Mouse (Mus musculus) cerebellum, adult 2 months (tissue): ENCODE measurements around the gene D930020B18Rik. TPM values are rescaled to one million over a fixed set of nuclear protein-coding genes. Genes with fewer than 3 reads are reported as not detected.
A peak's percentile ranks its signal among the peaks of the same experiment; 100 is the strongest.

Source experiments
- DNase-seq, 2 experiments: peaks; one replicate each; pipeline ENCODE4 v3.0.0; 2021
- H3K27ac ChIP-seq: fragments of 200-500 bp; 2 replicates; pipeline ENCODE4 v1.5.1; 2012; ENCODE audit warnings: low read length, control low read depth, inconsistent platforms; ENCODE audit not compliant: insufficient read depth
- H3K27me3 ChIP-seq: fragments of 200-500 bp; 2 replicates; pipeline ENCODE4 v1.6.1; 2012; ENCODE audit warnings: inconsistent platforms, mild to moderate bottlenecking, low read length, moderate library complexity; ENCODE audit not compliant: control insufficient read depth, insufficient read depth
- H3K4me1 ChIP-seq: fragments of 200-500 bp; 2 replicates; pipeline ENCODE4 v1.6.1; 2011; ENCODE audit warnings: low read length; ENCODE audit not compliant: control insufficient read depth, insufficient read depth
- H3K4me3 ChIP-seq: fragments of 200-500 bp; replicated peaks from 2 replicates; pipeline ENCODE3; 2011; ENCODE audit warnings: mild to moderate bottlenecking, low read depth, low read length, control low read depth; ENCODE audit not compliant: insufficient read depth
- CTCF ChIP-seq: fragments of 200-500 bp; IDR thresholded peaks from 2 replicates; pipeline ENCODE4 v1.5.1; 2011; ENCODE audit warnings: low read depth, mild to moderate bottlenecking, control low read depth, low read length, moderate library complexity, borderline replicate concordance; ENCODE audit not compliant: insufficient read depth
- POLR2A ChIP-seq: fragments of 200-500 bp; IDR thresholded peaks from 2 replicates; pipeline ENCODE4 v1.6.1; 2011; ENCODE audit warnings: low read length, control low read depth, borderline replicate concordance; ENCODE audit not compliant: insufficient read depth
- WGBS: fragments of 180-500 bp; shearing (Covaris S2); methylation state at CpG from one replicate; pipeline ENCODE4 v1.1.7; 2018; 5-methylcytosine and 5-hydroxymethylcytosine counted together
- polyA plus RNA-seq: library from polyadenylated mRNA; depleted of rRNA; stranded (reverse); fragments of >200 nt; gene quantifications from 2 replicates; pipeline ENCODE4 v1.2.3, GENCODE M21; 2012

The D930020B18Rik gene
- polyA plus RNA-seq, 1 experiment: 0.87 TPM

DNA sequence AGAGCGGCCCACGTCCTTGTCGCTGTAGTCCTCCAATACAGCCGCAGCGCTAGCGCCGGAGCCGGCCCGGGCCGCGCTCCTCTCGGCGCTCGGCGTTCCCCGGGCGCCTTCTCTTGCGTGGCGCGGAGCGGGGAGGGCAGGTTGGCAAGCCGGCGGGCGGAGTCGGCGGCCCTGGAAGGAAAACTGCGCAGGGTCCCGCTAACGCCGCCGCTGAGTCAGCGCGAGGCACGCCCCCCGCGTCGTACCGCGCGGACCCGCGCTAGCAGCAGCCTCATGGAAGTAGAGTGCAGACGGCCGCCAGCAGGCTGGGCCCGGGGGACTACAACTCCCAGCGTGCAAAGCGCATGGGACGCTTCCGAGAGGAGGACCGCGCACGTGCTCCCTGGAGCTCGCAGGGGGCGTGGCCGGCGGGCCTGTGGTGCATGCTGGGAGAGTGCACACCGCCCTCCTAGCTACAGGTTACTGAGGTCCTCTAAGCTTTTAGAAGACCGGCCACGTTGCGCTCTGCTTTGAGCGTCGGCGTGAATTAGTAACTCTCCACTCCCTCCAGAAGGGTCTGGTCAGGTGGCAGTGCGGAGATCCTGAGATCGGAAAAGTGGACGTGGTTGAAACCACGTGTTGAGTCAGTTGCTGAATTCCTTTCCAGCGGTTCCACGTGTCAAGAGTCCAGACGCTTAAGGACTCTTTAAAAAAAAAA is 15.1 kb upstream of the D930020B18Rik start, which contains the start of gene Xpot:
Xpot (minus strand) TSS at position 147 of the 697 bp plus-strand sequence.
- H3K27me3 ChIP-seq: no peaks in the 10 kb centered on the region
- peak within 1 kb of the TSS; percentile 10; the same call in 1 of the 2 replicates for H3K27ac ChIP-seq
- peak within 1 kb of the TSS; percentile 80 for H3K4me3 ChIP-seq
- under 1% methylated on average over 70 of the region's 70 CpGs for WGBS
- DNase-seq: peak; percentile 98 to 99
- H3K4me1 ChIP-seq: no peaks in the 10 kb centered on the region; the same call in 1 of the 2 replicates
- TF ChIP-seq CTCF (no peak), POLR2A (peak; percentile 7; the same call in 1 of the 2 replicates)

DNA sequence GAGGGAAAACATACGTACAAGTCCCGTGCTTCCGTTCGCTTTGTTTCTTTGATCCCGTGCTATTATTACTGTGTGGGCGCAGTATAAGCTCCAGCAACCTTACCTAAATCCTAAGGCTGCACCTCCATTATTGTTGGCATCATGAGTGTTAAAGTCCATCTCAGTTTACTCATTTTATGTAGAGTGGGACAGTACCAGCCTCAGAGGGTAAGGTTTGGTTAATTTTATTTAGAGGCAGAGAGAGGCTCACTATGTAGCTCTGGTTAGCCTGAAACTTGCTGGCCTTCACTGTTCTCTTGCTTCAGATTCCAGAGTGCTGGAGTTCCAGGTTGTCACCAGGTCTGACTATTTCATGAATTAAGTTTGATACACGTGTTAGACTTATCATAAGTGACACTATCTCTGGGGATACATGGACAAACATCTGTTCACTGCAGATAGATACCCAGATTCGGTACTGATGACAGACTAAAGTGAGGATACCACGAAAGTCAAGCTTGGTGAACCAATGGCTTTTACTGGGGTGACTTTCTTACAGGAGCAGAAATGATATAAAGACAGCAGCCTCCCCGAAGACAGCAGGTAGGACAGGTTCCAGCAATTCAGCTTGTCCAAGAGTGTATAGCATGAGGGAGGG is 14.1 kb upstream of the D930020B18Rik start:
- no peak for DNase-seq
- H3K27me3 ChIP-seq: no peaks in the 10 kb centered on the region
- H3K27ac ChIP-seq: no peak overlapping the region
- no peak for TF ChIP-seq CTCF
- TF ChIP-seq POLR2A: no peak
- WGBS: 80% methylated on average over 10 of the region's 10 CpGs
- H3K4me1 ChIP-seq: no peaks in the 10 kb centered on the region; the same call in 1 of the 2 replicates
- H3K4me3 ChIP-seq: no peak overlapping the region

DNA sequence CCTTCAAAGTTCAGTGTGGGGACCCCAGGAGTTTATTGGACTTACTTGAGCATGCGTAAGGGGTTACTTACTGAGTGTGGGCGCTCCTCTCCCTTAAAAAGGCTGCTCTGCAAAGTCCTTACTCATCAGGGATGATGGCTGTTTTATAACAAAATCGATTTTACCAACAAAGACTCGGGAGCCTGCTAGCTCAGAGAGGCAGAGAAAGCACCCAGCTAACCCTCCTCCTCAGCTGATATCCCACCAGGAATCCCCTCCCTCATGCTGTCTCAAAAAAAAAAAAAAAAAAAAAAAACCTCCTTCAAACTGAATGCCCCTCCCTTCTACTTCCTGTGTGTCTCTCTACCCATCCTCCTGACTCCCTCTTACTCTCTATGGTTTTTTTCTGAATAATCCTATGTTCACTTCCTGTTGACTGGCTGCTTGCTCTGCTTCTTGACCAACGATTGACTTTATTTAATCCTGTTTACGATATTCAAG is 12.8 kb upstream of the D930020B18Rik start:
- H3K4me1 ChIP-seq: no peaks in the 10 kb centered on the region; the same call in 1 of the 2 replicates
- H3K4me3 ChIP-seq: no peak overlapping the region
- DNase-seq: no peak
- no peak overlapping the region for H3K27ac ChIP-seq
- 90% methylated on average over 6 of the region's 6 CpGs for WGBS
- H3K27me3 ChIP-seq: no peaks in the 10 kb centered on the region
- TF ChIP-seq CTCF: no peak

DNA sequence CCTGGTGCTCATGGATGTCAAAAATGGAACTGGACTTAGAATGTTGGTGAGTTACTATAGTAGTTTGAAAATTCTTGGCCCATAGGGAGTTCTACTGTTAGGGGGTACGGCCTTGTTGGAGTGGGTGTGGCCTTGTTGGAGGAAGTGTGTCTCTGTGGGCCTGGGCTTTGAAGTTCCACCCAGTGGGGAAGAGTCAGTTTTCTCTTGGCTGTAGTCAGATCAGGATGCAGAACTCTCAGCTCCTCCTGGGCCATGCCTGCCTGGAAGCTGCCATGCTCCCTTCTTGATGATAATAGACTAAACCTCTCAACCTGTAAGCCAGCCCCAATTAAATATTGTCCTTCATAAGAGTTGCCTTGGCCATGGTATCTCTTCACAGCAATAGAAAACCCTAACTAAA is 7.2 kb upstream of the D930020B18Rik start:
- 75% methylated on average over 1 of the region's 1 CpGs for WGBS
- TF ChIP-seq POLR2A: no peak
- no peaks in the 10 kb centered on the region for H3K4me1 ChIP-seq
- no peak overlapping the region for H3K4me3 ChIP-seq
- DNase-seq: no peak
- no peaks in the 10 kb centered on the region for H3K27me3 ChIP-seq
- no peak overlapping the region for H3K27ac ChIP-seq

DNA sequence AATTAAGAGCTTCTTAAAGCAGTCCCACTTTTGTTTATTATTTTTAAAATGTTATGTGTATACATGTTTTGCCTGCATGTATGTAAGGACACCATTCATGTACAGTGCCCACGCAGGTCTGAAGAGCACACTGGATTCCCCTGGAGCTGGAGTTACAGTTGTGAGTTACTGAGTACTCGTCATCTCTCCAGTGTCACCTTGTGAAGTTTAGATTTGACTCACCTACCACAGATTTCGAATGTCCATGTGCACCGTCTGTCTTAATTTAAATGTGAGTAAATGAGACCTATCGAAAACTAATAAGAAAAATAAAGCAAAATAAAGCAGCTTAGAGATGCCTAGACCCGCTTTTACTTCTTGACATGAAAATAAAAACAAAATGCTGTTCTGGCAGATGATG is 5.1 kb upstream of the D930020B18Rik start:
- Histone ChIP-seq H3K27ac (no peak overlapping the region), H3K4me3 (no peak overlapping the region), H3K4me1 (no peaks in the 10 kb centered on the region), H3K27me3 (no peaks in the 10 kb centered on the region)
- no peak for DNase-seq
- TF ChIP-seq POLR2A: no peak
- 90% methylated on average over 6 of the region's 6 CpGs for WGBS

DNA sequence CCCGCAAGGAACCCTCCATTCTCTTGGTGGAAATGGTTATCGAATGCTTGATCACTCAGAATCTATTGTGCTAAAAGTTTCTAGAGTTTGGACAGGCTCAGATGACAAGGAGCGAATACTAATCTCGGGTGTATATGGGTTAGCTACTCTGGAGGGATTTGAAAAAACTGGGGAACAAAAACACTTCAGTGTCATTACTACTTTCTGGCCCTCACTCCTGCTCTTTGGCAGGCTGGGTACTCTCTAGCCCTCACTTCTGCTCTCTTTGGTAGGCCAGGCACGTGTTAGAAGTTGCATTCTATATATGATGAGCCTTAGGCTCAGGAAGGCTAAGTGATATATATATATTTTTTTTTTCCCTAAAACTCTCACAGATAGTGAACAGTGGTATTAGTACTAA is 1.8 kb upstream of the D930020B18Rik start:
- TF ChIP-seq CTCF (no peak), POLR2A (no peak)
- Histone ChIP-seq H3K4me1 (no peaks in the 10 kb centered on the region), H3K27ac (no peak overlapping the region), H3K27me3 (no peaks in the 10 kb centered on the region; the same call in 1 of the 2 replicates), H3K4me3 (no peak overlapping the region)
- WGBS: 83% methylated on average over 5 of the region's 5 CpGs
- DNase-seq: no peak

DNA sequence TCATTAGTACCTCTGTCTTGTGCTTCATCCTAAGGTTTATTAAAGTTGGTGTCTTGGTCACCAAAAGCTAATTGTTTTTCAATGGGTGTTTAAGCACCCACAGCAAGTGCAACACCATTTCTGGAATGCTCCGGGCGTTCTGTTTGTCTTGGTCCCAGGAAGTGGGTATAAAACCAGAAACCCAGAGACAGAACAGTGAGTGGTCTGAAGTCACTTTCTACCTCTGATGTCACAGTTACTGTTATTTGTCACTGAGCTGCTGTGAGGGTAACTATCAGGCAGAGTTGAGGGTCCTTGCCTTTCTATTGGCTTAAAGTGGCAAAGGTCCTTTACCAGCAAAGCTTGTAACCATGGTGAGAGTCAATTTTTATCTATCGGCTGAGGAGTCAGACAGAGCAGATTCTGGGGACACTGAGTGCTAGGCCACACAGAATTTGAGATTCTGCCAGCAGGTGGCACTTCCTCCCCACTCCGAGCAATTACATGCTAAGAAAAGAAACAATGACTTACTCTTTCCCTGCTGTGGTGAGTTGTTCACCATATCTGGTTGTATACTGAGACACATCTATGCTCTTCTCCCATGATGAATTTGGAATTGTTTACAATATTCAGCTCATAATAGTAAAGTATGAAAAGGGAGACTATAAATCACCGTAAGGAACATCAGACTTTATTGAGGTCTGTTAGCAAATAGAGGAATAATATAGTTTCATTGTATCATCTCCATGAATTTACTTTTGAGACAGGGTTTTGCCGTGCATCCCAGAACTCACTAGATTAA is 1.0 kb upstream of the D930020B18Rik start:
- peak; percentile 46 to 47 for DNase-seq
- Histone ChIP-seq H3K4me3 (no peak overlapping the region), H3K4me1 (no peaks in the 10 kb centered on the region), H3K27ac (no peak overlapping the region), H3K27me3 (no peaks in the 10 kb centered on the region; the same call in 1 of the 2 replicates)
- 58% methylated on average over 6 of the region's 6 CpGs for WGBS
- TF ChIP-seq CTCF: peak; percentile 54; the same call in 1 of the 2 replicates
- TF ChIP-seq POLR2A: no peak

DNA sequence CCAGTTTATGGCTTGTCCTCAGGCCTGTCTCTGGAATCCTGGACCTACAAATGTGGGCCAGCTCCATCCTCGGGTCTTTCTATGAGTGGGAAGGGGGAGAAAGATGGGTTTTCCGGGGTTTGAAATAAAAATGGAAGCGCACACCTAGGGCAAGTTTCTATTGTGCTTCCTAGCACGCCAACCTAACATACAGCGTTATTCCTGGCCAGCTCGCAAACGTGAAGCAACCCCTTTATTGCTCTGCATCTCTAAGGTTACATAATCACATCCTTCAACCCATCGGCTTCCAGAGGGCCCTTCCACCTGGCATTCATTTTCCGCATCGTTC is 480 bp upstream of the D930020B18Rik start:
- H3K27ac ChIP-seq: no peak overlapping the region
- TF ChIP-seq POLR2A (no peak), CTCF (no peak)
- WGBS: 19% methylated on average over 10 of the region's 10 CpGs
- H3K4me3 ChIP-seq: peak overlapping the region; percentile 65
- DNase-seq: peak; percentile 14 to 35
- H3K4me1 ChIP-seq: no peaks in the 10 kb centered on the region
- no peaks in the 10 kb centered on the region; the same call in 1 of the 2 replicates for H3K27me3 ChIP-seq
